Mouse (Mus musculus): ENCODE data around the gene Atp5j2. TPM values are rescaled to one million over a fixed set of nuclear protein-coding genes. Genes with fewer than 3 reads are reported as not detected.

The Atp5j2 gene
- total RNA-seq, 2 experiments from 2014 or later: 622 to 768 TPM

DNA sequence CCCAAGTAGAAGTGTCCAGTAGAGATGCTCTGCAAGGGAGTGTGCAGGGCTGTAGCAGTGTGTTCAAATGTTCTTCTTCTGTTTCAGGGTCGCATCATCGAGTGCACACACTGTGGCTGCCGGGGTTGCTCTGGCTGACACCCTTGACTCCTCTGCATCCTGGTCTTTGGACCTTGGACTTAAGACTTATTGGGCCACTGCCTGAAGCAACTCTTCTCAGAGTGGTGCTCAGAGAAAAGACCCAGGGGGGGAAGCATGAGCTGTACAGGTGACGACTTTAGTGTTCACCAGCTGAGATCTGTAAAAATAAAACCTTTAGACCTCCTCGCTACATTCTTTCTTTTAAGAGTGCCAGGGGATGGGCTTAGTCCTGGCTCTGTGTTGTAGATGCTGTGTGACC, 44.1 kb downstream of the Atp5j2 start:
- intact Hi-C loops (cut with DNase I): no loop called here
- no peak overlapping the region for H3K27ac ChIP-seq
- no peak for TF ChIP-seq CTCF (IDR thresholded peaks at IDR 0.05)
- DNase-seq: no peak
- H3K4me3 ChIP-seq: no peak overlapping the region

DNA sequence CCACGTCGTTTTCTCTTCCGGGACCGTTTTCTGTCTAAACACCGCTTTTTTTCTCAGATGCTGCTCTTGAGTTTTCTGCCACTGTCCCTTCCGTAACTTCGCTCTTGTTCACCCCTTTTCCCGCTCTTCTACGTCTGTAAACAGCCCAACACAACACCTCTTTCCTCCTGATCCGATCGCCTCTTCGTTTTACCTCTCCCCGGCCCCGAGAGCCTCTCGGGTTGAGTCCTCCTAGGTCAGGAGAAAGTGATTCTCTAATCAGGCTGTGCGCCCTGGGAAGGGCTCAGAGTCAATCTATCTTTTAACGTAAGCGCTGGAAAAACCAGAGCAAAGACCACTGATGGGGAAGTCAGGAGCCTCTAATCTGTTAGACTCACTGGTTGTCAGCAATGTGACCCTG, 51.3 kb downstream of the Atp5j2 start:
- no peak for TF ChIP-seq CTCF (IDR thresholded peaks at IDR 0.05)
- no peak for DNase-seq
- intact Hi-C loops (cut with DNase I): loop anchor here (1.0 to 2.0 kb wide), 2 partner anchors 26 to 91 kb away; partner anchors contain the start of genes Cpsf4, Ptcd1 and Zfp655

GRCm38 (mm10) chr5:145139571-145140519, 52.0 kb downstream of the Atp5j2 start, which contains the start of the genes Pdap1 and Bud31:
Gene Pdap1 (minus strand): TSS chr5:145140238.
Gene Bud31 (plus strand): TSS chr5:145140362.
- Histone ChIP-seq H3K27ac (peak within 1 kb of the TSS; percentile 97), H3K4me3 (peak within 1 kb of the TSS; percentile 83)
- DNase-seq: peak; percentile 96
- intact Hi-C loops (cut with DNase I): loop anchor here (1.0 to 2.0 kb wide), 2 partner anchors 27 to 91 kb away; partner anchors contain the start of genes Cpsf4, Ptcd1 and Zfp655
- no peak for TF ChIP-seq CTCF (IDR thresholded peaks at IDR 0.05)

More for the DNA sequence above, 51.3 kb downstream of the Atp5j2 start:
- peak overlapping the region; percentile 83 for H3K4me3 ChIP-seq
- peak overlapping the region; percentile 97 for H3K27ac ChIP-seq

- DNase-seq: no peak
- Histone ChIP-seq H3K27ac (peak overlapping the region; percentile 97), H3K4me3 (peak overlapping the region; percentile 83)
- no peak for TF ChIP-seq CTCF (IDR thresholded peaks at IDR 0.05)
- intact Hi-C loops (cut with DNase I): no loop called here
These were observed 53.0 kb downstream of the Atp5j2 start for GRCm38 (mm10) chr5:145138836-145139235.

Other genes starting within 250 kb of the Atp5j2 start
- gene Smurf1, start 226.2 kb downstream of the Atp5j2 start, total RNA-seq (2021): 10 to 100 TPM in 1 of 2 experiments, 1 to 10 TPM in 1; 9.3 to 16.8 TPM
- not detected for gene Gm4871, start 159.3 kb downstream of the Atp5j2 start, total RNA-seq (2021)
- gene 1700018F24Rik, start 149.1 kb downstream of the Atp5j2 start, total RNA-seq (2021): not detected
- 10 to 100 TPM; 23.8 to 30.3 TPM for gene Arpc1a, start 108.2 kb downstream of the Atp5j2 start, total RNA-seq (2021)
- not detected for gene Kpna7, start 108.0 kb downstream of the Atp5j2 start, total RNA-seq (2021)
- gene Arpc1b, start 77.8 kb downstream of the Atp5j2 start, total RNA-seq (2021): 10 to 100 TPM; 20.1 to 29.9 TPM
- 10 to 100 TPM; 47.9 to 56.9 TPM for gene Pdap1, start 51.8 kb downstream of the Atp5j2 start, total RNA-seq (2021)
- 10 to 100 TPM; 49.1 to 57.4 TPM for gene Bud31, start 51.7 kb downstream of the Atp5j2 start, total RNA-seq (2021)
- gene Ptcd1, start 25.0 kb downstream of the Atp5j2 start, total RNA-seq (2021): 10 to 100 TPM; 11.5 to 12.8 TPM
- 1 to 10 TPM; 9.3 to 9.9 TPM for gene Cpsf4, start 24.8 kb downstream of the Atp5j2 start, total RNA-seq (2021)
- 10 to 100 TPM in 1 of 2 experiments, 1 to 10 TPM in 1; 9.3 to 11.6 TPM for gene Zkscan14, start 9.8 kb upstream of the Atp5j2 start, total RNA-seq (2021)
- 1 to 10 TPM; 8.6 to 9.3 TPM for gene Zkscan5, start 12.5 kb upstream of the Atp5j2 start, total RNA-seq (2021)
- 10 to 100 TPM; 14.3 to 15.2 TPM for gene Zfp655, start 39.7 kb upstream of the Atp5j2 start, total RNA-seq (2021)
- gene Zscan25, start 88.4 kb upstream of the Atp5j2 start, total RNA-seq (2021): 1 to 10 TPM; 8.8 to 9.4 TPM
- gene Cyp3a57, start 153.2 kb upstream of the Atp5j2 start, total RNA-seq (2021): not detected

Data from gastrocnemius, adult 2 months (tissue).